Mouse (Mus musculus): ENCODE data around the gene Maml2. TPM values are rescaled to one million over a fixed set of nuclear protein-coding genes. Genes with fewer than 3 reads are reported as not detected.
"Not testable (repeated sequence)": the region's sequence is repeated elsewhere in the genome, so short reads cannot be mapped to it uniquely, and the experiment has no call there.

Maml2 gene
- polyA plus RNA-seq, 1 experiment from 2014 or later, result 10.0 TPM

DNA sequence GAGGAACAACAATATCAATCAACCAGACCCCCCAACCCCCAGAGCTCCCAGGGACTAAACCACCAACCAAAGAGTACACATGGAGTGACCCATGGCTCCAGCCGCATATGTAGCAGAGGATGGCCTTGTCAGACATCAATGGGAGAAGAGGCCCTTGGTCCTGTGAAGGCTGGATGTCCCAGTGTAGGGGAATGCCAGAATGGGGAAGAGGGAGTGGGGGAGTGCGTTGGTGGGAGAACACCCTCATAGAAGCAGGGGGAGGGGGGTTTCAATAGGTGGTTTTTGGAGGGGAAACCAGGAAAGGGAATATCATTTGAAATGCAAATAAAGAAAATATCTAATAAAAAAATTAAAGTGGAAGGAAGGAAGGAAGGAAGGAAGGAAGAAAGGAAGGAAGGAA lies 418.1 kb downstream of the Maml2 start:
- H3K36me3 ChIP-seq (replicated peaks); ATAC-seq (replicated peaks); H3K9me3 ChIP-seq; H3K27me3 ChIP-seq (replicated peaks); H3K4me1 ChIP-seq; H3K9ac ChIP-seq; H3K27ac ChIP-seq; H3K4me3 ChIP-seq: not testable (repeated sequence)
- 76% methylated on average over 2 of the region's 2 CpGs for WGBS
- peak overlapping the region; percentile 29; the same call in 1 of the 2 replicates for H3K4me2 ChIP-seq

DNA sequence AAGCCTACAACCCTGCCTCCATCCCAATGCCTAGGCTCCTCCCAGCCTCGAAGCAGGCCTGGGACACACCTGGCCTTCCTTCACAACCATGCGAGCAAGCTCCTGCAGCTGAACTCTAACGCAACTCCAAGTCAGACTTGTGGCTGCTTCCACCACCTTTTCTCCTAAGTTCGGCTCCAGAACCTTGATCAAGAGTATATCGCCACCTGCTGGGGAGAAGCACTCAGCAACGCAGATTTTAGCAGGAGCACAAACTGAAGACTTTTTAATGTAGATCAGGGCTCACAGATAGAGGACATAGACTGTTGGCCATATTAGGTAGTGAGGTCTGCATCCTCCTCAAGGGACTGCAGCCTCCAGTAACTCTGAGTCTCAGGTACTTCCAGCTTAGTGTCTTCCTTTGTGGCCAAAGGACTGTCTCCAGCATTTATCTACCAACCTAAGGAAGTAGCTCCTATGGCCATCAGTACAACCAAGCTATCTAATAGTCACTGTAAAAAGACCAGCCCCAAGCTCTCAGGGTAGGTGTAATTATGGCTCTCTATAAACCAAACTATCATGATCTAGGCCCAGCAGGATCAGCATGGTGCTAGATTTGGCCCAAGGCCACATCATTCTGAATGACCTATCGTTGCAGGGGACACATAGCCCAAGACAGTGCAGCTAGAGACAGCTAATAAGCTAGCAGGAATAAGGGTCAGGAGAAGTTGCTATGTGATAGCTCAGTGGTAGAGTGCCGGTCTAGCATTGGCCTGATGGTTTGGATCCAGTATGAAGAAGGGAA lies 418.8 kb downstream of the Maml2 start:
- H3K27ac ChIP-seq, result no peak overlapping the region

DNA sequence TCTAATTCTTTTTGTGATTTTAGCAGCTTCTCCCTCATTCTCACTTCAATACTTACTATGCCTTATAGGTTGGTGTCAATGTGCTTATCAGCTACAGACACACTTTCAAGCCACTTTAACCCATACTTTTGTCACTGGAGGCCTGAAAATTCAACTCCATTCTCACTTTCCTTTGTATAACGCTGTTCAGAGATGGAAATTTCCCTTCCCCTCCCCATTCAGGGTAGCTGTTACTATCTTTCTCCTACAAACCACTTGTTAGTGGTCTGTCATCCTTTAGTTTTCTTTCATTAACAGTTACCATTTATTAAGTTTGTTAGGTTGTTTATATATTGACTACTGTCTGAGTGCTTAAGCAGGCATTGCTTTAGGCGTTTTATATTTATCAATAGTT lies 450.6 kb downstream of the Maml2 start, which contains the start of gene Mtmr2:
Gene Mtmr2, plus strand, starts transcription at position 7 of the 394 bp plus-strand sequence.
- Histone ChIP-seq H3K9me3 (no peaks in the 10 kb centered on the region), H3K27ac (peak within 1 kb of the TSS; percentile 85), H3K4me2 (peak within 1 kb of the TSS; percentile 63), H3K9ac (peak within 1 kb of the TSS; percentile 90), H3K4me3 (peak within 1 kb of the TSS; percentile 65), H3K36me3 (replicated peaks) (no peaks in the 10 kb centered on the region), H3K27me3 (replicated peaks) (no peaks in the 10 kb centered on the region), H3K4me1 (peaks cover 17% of the 10 kb centered on the region)
- WGBS, result 41% methylated on average over 2 of the region's 2 CpGs
- ATAC-seq (replicated peaks), result 0 out of 2 replicates have a peak, but pooled peaks have one; percentile 0

More for the DNA sequence above, 418.8 kb downstream of the Maml2 start:
- peak; percentile 86 for ATAC-seq (replicated peaks)
- Histone ChIP-seq H3K36me3 (replicated peaks) (no peaks in the 10 kb centered on the region), H3K9ac (no peak overlapping the region), H3K4me2 (peak overlapping the region; percentile 29; the same call in 1 of the 2 replicates), H3K4me3 (no peak overlapping the region), H3K4me1 (no peaks in the 10 kb centered on the region), H3K27me3 (replicated peaks) (no peaks in the 10 kb centered on the region; the same call in 1 of the 2 replicates), H3K9me3 (no peaks in the 10 kb centered on the region)
- WGBS, result 24% methylated on average over 8 of the region's 8 CpGs

DNA sequence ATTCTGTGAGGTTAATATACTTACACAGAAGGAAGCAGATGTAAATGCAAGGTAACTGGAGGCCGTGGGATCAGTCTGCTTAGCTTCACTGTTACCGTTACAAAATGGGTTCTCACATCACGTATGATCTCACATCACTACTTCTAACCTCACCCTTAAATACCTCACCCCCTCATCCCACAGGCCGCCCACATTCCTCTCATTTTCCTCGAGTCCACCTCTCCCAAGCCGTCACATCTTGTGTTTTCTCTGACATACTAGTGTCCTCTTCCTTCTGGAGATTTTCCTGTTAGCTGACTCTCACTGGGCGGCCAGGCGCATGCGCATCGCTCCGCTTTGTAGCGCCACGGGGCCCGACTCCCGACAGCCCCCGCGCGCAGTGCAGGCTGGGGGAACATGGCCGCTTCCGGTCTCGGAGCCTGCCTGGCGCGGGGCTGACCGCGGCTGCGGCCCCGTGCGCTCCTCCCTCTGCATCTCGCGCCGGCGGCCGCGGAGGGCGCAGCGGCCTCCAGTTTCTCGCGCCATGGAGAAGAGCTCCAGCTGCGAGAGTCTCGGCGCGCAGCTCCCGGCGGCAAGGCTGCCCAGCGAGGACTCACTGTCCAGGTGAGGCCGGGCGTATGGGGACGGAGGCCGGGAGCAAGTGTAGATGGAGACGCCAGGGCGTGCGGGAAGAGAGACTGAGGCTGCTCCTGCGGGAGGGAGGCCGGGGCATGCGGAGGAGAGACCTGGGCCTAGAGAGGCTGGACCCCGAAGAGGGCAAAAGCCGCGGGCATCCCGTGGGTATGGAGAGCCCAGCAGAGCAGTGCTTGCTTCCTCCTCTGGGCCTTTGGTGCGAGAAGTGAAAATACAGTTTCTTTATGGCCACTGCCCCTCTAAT lies 451.3 kb downstream of the Maml2 start:
- Histone ChIP-seq H3K9ac (peak overlapping the region; percentile 90), H3K9me3 (no peaks in the 10 kb centered on the region), H3K4me1 (peaks cover 17% of the 10 kb centered on the region), H3K27ac (peak overlapping the region; percentile 85), H3K36me3 (replicated peaks) (no peaks in the 10 kb centered on the region), H3K4me2 (peak overlapping the region; percentile 63), H3K4me3 (peak overlapping the region; percentile 65), H3K27me3 (replicated peaks) (no peaks in the 10 kb centered on the region)
- under 1% methylated on average over 60 of the region's 60 CpGs for WGBS
- ATAC-seq (replicated peaks), result peak; percentile 100

DNA sequence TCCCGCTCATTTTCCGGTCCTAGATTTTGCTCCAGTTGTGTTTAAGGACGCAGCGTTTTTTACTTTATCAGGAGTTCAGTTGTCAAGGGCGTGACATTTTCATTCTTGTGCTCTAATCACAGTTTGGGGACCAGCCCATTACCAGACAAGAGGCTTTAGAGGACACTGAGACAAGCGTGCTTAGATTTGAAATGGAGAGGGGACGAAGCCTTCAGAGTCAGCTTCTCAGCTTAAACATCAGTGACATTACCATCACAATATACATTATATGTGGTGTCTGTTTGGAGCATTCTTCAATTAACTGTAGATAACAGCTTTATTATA lies 451.9 kb downstream of the Maml2 start:
- H3K4me3 ChIP-seq, result peak overlapping the region; percentile 65
- H3K4me1 ChIP-seq, result peaks cover 17% of the 10 kb centered on the region
- H3K4me2 ChIP-seq, result peak overlapping the region; percentile 63
- H3K27me3 ChIP-seq (replicated peaks), result no peaks in the 10 kb centered on the region
- ATAC-seq (replicated peaks), result 0 out of 2 replicates have a peak, but pooled peaks have one; percentile 0
- no peaks in the 10 kb centered on the region for H3K9me3 ChIP-seq
- peak overlapping the region; percentile 85 for H3K27ac ChIP-seq
- H3K9ac ChIP-seq, result peak overlapping the region; percentile 90
- H3K36me3 ChIP-seq (replicated peaks), result no peaks in the 10 kb centered on the region
- WGBS, result 3% methylated on average over 7 of the region's 7 CpGs

DNA sequence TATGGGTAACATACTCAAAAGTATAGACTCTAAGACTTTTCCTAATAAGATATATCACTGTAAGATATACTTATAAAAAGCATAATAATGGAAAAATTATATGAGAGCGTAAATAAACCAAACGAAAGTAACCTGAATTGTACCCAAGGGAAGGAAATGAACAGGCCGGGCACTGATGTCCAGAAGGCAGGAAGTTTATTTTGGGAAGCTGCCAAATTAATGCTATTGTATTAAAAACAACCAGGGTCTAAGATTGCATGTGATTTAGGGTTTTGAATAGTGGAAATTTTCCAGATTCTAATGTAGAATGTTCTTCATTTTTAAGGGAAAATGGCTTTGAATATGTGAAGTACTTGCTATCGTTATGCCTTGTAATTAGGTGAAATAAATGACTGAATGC lies 454.8 kb downstream of the Maml2 start:
- peaks cover 17% of the 10 kb centered on the region for H3K4me1 ChIP-seq
- no peaks in the 10 kb centered on the region for H3K27me3 ChIP-seq (replicated peaks)
- no peak overlapping the region for H3K4me3 ChIP-seq
- no peak overlapping the region for H3K4me2 ChIP-seq
- no peak overlapping the region for H3K9ac ChIP-seq
- ATAC-seq (replicated peaks), result no peak
- H3K36me3 ChIP-seq (replicated peaks), result no peaks in the 10 kb centered on the region
- H3K27ac ChIP-seq, result no peak overlapping the region
- WGBS, result 86% methylated on average over 4 of the region's 4 CpGs
- no peaks in the 10 kb centered on the region for H3K9me3 ChIP-seq

Small RNA genes lying within 50 kb of the gene (microRNA-seq; reads per million reads assigned to microRNA genes)
- not detected for gene Gm22643

Other genes with a start within 250 kb of the Maml2 start
- 11.0 and 11.3 TPM in 2 replicates for gene Jrkl, start 52.1 kb upstream of the Maml2 start, polyA plus RNA-seq (2015; fragmentation: Nextera tagmentation; extraction: Ambion mirVana)
- 12.8 and 13.9 TPM in 2 replicates for gene Ccdc82, start 51.0 kb upstream of the Maml2 start, polyA plus RNA-seq (2015; fragmentation: Nextera tagmentation; extraction: Ambion mirVana)
- gene Gm17571, start 148.8 kb downstream of the Maml2 start, polyA plus RNA-seq (2015; fragmentation: Nextera tagmentation; extraction: Ambion mirVana), result not detected in 2 replicates